Comparison of ENCODE assay signal across 8 mouse cellular contexts in genomic region chr9:55937224-55937663, GRCm38 (mm10). TPM values are rescaled to one million over a fixed set of nuclear protein-coding genes. Genes with fewer than 3 reads are reported as not detected.
DNase-seq lines count a peak whose midpoint lies in the region; ATAC-seq lines count a peak whose summit lies in the region.

No protein-coding gene starts in this region.

- H3K9ac ChIP-seq in forebrain, embryonic 15.5 days (replicated peaks) = peak overlapping the region; percentile 89

- WGBS in forebrain, embryonic 15.5 days = 39% methylated on average over 5 of the region's 5 CpGs

- peaks cover 15% of the 10 kb centered on the region for H3K4me1 ChIP-seq in forebrain, embryonic 15.5 days

- peak overlapping the region; percentile 52 for H3K4me2 ChIP-seq in forebrain, embryonic 15.5 days (replicated peaks)

- H3K27ac ChIP-seq in forebrain, embryonic 15.5 days (replicated peaks) = peak overlapping the region; percentile 73

- H3K9me3 ChIP-seq in forebrain, embryonic 15.5 days = no peaks in the 10 kb centered on the region

- intact Hi-C loops in left cerebral cortex, postnatal 36 days (cut with DNase I) = loop anchor here (10.0 kb wide), 1 partner anchor 108 kb away; the partner anchor contains the start of gene Rcn2
- intact Hi-C loops in left cerebral cortex, postnatal 4 days (cut with DNase I) = no loop called here
- intact Hi-C loops in gastrocnemius, postnatal 14 days (cut with DNase I; ENCODE audit: low total_unique reads) = no loop called here

- DNase-seq in left cerebral cortex, postnatal 36 days (ENCODE audit: low spot score in 2 of 2) = peak; percentile 13 to 17
- no peak for DNase-seq in left cerebral cortex, postnatal 4 days
- DNase-seq in ZHBTc4 (ENCODE audit: low read depth, low spot score) = peak; percentile 39
- DNase-seq in kidney, postnatal 10 days = peak; percentile 6
- peak; percentile 36 for DNase-seq in naive thymus-derived CD4-positive, alpha-beta T cell, adult 2 months (ENCODE audit: low read depth)
- DNase-seq in gastrocnemius, postnatal 14 days = no peak
- DNase-seq in ovary, postnatal 10 days (ENCODE audit: low spot score) = no peak

- H3K27me3 ChIP-seq in forebrain, embryonic 15.5 days = no peaks in the 10 kb centered on the region

- peak overlapping the region; percentile 77 for H3K4me3 ChIP-seq in forebrain, embryonic 15.5 days

- no peaks in the 10 kb centered on the region for H3K36me3 ChIP-seq in forebrain, embryonic 15.5 days

- ATAC-seq in forebrain, embryonic 15.5 days (replicated peaks) = peak; percentile 17; the same call in 1 of the 2 replicates

RNA-seq across cellular contexts. Expression of gene Scaper, which starts 0.7 kb away (rescaled TPM):
- total RNA-seq in left cerebral cortex, postnatal 36 days (2021) = 10 to 100 TPM; 29.5 to 31.1 TPM
- total RNA-seq in left cerebral cortex, postnatal 4 days (2021) = 10 to 100 TPM; 70.0 to 70.1 TPM
- polyA plus RNA-seq in forebrain, embryonic 15.5 days (2015; fragmentation: Nextera tagmentation; extraction: Ambion mirVana) = 31.9 and 34.6 TPM in 2 replicates
- 1 to 10 TPM; 6.6 to 6.9 TPM for total RNA-seq in gastrocnemius, postnatal 14 days (2021)

Comparison
In these comparisons a context has a peak if more than half of its experiments do, and no peak if none do; other contexts are left out.
1. DNase-seq: peak in left cerebral cortex, postnatal 36 days (2 of 2), ZHBTc4 (single experiment), kidney, postnatal 10 days (single experiment) and naive thymus-derived CD4-positive, alpha-beta T cell, adult 2 months (single experiment); none in left cerebral cortex, postnatal 4 days (single experiment), gastrocnemius, postnatal 14 days (single experiment) and ovary, postnatal 10 days (single experiment).